Mouse (Mus musculus): ENCODE measurements at regions not wholly inside any gene's neighbourhood (a gene's known extent, or its start where the extent isn't known, plus 50 kb on each side); places are given as distances from the start of the nearest gene placed in this dataset.

DNA sequence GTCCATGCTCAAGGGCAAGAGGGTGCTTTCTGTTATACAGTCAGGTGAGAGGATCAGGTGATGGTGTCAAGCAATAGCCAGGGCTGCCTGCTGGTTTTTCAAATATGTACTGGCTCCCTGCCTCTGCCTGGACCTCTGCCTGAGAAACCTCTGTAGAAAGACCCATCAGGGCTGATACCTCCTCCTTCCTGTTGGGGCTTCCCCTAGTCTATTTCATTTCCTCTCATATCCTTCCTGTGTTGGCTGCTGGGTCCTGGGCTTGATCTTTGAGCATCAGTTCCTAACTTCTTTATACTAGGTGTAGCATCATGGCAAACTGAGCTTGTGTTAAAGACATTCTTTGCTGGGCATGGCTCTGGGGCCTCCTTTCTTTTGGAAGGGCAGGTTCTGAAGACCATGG, 89.5 kb downstream of the Tmem38b start:
- DNase-seq (ENCODE audit: low spot score): peak; percentile 51

DNA sequence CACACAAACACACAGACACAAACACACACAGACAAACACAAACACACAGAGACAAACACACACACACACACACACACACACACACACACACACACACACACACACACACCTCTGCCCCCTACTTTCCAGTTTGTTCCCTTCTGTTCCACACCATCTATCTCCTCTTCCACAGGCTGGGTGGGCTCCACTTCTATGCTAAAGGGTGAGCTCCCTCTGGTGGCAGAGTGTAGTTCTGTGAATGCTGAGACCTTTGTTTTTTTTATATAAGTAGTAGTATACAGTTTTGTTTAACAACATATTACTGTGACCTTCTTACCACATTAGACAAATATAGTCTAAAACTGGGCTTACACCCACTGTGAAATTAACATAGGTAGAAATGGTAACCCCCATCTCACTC, 93.3 kb downstream of the Tmem38b start:
- DNase-seq (ENCODE audit: low spot score): peak; percentile 37

DNA sequence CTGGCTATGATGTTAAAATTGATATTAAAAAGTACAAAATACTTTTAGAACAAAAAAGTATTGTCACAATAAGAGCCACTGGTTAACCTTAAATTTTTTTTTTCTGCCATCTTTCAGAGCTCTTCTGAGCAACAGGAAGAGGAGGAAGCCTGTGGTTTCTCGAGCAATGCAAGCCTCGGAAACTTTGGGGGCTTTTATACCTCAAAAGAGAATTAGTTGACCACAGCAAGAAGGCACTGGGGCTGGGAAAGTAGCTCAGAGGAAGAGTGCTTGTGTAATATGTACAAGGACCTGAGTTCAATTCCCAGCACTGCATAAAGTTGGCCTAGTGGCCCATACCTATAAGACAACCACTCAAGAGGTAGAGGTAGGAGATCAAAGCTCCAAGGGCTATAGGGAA, 94.7 kb downstream of the Tmem38b start:
- DNase-seq (ENCODE audit: low spot score): peak; percentile 38

DNA sequence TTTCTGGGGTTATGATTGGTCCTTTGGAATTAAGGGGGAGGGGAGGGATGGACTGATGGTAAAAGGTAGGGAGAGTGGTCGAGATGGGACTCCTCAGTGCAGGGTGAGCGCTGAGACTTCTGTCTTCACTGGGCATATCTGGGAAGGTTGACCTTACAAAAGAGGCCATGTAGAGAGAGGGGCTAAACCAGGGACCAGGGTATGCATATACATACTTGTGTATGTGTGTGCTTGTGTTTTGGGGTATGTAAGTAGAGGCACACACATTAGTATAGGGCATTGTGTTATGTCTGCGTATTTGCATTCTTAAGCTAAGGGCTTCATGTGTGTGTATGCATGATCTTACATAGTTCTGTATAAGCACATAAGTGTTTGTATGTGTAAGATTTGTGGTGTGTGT, 105.2 kb downstream of the Tmem38b start:
- DNase-seq (ENCODE audit: low spot score): no peak

DNA sequence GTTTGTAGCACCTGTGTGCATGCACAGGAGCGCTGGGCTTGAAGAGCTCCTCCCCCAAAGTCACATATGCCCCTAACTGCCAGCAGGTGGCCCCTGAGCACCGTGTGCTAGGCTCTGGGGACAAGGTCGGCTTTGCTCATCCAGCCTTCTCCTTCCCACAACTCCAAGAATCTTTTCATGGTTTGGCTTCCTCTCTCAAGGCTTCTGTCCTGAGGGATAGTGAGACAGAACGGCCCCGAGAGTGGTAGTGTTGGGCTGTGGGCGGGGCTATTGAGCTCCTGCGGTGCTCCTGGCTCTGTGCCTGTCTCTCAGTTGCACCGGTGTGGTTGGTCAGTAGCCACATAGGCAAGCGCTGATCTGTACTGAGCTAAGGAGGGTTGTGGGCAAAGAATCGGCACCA, 105.7 kb downstream of the Tmem38b start:
- DNase-seq (ENCODE audit: low spot score): no peak

DNA sequence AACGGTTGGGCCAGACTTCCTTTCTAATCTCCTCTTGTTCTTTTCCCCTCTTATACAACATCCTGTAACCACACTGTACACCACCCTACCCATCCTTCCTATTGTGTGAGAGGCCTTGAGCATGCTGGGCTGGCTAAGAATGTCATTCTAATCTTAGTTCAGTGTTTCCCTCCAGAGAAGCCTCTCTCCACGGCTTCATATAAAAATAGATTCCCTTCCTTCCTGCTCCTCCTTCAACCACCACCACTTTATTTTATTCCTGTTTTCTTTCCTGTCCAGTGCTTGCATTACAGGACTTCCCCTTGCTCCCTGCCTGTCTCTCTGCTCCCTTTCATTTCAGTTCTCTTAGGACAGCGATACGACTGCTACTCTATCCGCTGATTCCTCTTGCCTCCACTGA, 109.5 kb downstream of the Tmem38b start:
- no peak for DNase-seq (ENCODE audit: low spot score)

DNA sequence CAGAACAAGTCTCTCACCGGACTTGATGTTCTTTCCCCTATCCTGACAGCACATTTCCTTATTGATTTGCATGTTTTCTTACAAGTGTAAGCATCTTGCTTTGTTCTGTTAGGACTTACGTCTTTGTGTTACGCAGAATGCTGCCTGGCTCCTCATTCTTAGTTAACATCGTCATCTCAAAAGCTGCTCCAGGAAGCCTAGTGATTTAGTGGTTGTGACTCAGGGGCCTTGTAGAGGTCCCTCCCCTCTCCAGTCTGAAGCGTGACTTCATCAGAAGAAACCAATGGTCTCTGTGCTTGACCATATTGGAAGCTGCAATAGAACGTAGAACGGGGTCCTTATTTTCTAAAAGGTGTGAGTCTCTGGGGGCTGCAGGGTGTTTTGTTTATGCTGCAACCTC, 122.9 kb downstream of the Tmem38b start:
- no peak for DNase-seq (ENCODE audit: low spot score)

DNA sequence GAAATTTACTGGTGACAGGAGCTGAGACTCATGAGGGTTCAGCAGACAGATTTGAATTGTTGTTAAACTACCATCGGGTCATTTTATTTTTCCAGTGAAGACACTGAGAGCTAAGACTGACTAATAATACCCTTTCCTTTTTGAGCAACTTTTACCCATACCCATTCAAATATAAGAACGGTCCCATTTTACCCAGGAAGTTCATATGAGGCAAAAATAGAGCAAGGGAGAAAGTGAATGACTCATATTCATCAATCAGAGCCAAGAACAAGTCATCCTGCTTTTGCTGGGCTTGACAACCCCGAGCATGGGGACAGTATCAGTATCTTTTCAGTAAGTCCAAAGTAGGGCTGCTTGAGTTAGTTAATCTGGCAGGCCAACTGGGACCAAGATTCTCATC, 123.3 kb downstream of the Tmem38b start:
- DNase-seq (ENCODE audit: low spot score): no peak

DNA sequence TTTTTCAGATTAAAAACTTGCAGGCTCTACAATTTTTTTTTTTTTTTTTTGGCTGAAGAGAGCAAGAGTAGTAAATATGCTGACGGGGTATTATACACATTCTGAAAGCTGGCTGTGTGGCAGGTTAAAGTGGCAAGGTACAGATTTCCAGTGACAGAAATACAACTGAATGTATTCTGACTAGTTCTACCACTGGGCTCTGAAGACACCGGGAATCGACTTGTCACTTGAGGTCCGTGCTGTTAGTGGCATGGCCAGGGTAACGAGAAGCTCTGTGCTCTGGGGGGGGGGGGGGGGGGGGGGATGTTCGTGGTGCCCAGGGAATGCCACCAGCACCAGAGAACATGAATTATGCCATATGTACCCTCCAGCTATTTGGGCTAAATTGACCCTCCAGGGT, 124.7 kb downstream of the Tmem38b start:
- no peak for DNase-seq (ENCODE audit: low spot score)

DNA sequence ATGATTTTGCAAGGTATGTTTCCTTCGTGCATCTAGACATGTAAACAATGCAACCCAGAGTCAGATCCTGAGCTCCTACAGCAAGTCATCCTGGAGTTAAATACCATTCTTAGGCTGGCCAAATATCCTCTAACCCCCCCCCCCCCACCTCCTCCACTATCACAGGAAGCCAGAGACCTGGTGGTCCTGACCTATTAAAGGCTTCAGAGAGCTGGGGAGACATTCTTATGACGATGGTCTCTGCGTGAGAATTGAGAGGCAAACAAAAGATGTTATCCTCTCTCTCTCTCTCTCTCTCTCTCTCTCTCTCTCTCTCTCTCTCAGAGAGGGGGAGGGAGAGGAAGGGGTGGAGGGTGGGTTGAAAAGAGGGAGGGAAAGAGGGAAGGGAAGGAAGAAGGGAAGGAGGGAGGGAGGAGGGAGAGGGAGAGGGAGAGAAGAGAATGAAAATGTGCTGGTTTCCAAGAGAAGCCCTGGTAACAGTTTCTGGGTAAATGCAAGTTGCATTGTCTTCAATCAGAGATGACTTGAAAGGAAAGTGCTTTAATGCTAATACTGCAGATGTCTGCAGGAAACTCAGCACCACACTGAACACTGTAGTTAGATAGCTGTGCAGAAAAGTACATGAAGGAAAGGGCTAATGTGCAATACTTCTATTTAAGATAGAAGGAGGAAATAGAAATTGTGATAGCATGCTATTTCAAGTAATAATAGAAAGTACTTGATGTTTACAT, 125.3 kb downstream of the Tmem38b start:
- no peak for DNase-seq (ENCODE audit: low spot score)

DNA sequence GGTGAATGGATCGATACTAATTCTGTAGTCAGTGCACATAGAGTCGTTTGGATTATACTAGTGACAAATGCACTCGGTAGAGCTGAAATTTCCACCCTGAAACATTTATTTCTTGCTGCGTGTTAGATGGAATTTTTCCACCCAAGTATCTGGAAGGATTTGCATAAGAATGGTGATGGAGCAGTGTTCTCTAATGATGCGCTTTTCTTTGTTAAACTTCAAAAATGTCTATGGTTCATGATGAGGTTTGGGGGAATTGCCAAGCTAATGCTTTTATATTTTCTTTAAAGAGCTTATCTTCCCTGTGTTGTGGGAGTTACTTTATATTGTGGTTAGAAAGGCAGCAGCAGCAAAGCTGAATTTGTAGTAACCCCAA, 125.9 kb downstream of the Tmem38b start:
- no peak for DNase-seq (ENCODE audit: low spot score)

DNA sequence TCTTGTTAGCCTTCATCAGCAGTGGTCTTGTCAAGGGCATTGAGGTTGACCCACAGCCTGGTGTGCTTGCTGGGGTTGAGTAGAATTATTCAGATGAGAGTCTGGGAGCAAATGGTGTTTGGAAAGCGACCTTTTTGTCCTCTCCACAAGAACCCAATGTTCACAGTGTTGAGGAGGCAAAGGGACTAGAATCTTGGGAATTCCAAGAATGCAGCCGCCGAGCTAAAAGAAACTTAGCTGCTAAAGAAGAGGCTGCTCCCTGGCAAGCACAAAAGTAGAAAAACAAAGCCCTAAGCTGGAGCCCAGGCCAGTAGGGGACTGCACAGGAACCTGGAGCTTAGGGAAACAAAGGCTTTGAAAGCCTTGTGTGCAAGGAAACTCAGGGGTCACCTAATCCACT, 126.4 kb downstream of the Tmem38b start:
- no peak for DNase-seq (ENCODE audit: low spot score)

DNA sequence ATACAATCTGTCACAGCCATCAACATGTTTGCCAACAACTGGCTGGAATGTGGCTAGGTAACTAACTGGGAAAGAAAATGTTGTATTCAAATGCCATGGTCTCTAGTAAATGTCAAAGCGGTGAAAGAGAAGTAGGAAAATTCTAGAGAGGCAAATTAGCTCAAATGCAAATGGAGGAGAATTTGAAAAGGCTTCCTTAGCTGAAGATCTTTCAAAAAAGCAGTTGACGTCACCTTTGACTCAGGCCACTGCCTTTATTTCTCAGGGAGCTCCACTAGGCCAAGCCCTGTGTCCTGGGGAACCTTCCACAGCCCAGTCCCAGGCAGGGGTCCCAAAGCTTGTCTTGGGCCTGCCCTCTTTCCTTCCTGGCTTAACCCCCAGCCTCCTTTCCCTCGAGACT, 136.6 kb downstream of the Tmem38b start:
- no peak for DNase-seq (ENCODE audit: low spot score)

DNA sequence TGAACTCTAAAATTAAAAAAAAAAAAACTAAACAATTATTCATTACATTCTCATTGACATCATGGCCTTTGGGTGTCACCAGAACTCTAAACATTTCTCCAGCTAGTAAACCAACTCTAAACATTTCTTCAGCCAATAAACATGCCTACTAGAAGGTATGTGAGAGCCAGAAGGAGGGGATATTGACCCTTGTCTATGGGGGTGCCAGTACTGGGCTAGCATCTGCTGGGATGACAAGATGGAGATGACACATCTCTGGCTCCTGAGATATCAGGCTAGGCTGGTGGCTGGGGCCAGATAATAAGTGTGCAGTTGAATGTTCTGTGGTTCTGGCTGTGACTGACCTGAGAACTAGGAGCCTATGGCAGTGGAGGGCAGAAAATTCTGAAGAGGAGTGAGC, 144.6 kb downstream of the Tmem38b start:
- DNase-seq (ENCODE audit: low spot score): no peak

DNA sequence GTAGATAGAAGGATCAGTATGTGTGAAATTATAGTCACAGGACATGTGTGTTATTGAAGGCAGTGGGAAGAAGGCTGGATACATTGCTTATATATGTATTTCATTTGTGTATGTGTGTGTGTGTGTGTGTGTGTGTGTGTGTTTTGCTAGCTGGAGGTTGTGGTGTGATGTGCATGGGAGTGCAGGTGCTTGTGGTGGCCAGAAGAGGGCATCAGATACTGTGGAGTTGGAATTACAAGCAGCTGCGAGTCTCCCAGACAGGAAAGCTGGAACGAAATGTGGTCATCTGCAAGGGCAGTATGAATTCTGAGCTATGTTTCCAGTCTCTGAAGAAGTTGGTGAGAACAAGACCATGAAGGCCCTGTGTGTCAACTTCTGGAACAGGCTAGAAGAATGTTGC, 145.1 kb downstream of the Tmem38b start:
- no peak for DNase-seq (ENCODE audit: low spot score)

DNA sequence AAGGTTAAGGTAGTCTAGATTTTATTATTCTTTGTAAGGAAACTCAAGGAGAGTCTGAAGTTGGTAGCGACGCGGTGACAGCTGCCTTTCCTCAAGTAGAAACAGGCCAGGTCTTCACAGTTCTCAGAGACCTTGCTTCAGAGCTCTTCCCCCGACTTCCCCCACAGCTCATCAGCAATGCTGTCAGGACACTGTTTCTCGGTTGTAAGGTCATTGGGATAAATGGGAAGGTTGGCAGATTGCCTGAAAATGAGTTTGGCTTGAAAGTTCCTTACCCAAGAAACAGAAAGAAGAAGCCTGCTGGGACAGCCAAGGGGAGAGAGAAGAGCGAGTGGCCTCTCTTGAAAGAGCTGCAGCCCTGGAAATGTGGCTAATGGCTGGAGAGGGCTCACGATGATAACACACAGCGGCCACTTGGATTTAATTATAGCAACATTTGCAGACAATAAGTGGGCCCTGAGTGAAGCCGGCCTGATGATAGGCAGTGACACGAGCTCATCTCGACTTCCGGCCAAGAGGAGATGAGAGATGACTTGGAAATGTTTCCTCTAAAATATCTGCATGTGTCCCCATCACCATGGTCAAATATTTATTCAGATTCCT, 150.3 kb downstream of the Tmem38b start:
- DNase-seq (ENCODE audit: low spot score): no peak

DNA sequence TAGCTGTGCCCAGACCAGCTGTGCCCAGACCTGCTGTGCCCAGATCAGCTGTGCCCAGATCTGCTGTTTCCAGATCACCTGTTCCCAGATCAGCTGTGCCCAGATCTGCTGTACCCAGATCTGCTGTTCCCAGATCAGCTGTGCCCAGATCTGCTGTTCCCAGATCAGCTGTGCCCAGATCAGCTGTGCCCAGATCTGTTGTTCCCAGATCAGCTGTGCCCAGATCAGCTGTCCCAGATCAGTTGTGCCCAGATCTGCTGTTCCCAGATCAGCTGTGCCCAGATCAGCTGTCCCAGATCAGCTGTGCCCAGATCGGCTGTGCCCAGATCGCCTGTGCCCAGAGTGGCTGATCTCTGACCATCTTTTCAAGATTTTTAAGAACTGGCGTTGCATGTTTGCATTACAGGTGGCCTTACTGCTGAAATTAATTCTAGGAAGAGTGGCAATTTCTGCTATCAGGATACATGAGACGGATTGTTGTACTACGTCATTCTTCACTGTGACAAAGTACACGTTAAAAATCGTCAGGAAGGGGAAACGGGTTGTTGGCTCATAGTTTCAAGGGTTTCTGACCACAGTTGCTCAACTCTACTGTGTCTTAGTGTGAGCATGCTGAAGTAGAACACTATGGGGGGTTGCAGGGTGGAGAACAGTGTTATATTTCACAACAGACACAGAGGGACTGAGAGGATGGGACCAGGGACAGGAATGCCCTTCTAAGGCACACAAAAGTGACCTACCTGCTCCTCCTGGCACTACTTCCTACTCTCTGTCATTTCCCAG, 160.9 kb downstream of the Tmem38b start:
- DNase-seq (ENCODE audit: low spot score): no peak

DNA sequence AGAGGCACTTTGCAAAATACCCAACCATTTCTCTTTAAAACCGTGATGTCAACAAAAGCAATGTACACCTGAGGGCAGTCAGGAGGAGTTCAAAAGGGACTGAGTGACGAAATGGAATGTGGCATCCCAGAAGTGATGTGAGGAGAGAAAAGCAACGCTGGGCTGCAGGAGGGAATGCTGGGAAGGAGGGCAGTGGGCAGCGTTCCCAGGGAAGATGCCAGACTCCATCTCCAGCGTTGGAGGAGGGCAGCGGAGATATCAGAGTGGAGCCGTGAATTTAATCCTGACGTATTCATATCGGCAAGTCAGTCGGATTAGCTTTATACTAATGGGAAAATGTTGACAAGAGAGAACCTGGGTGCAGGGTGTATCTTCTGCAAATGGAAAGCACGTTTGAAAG, 161.7 kb downstream of the Tmem38b start:
- DNase-seq (ENCODE audit: low spot score): no peak

DNA sequence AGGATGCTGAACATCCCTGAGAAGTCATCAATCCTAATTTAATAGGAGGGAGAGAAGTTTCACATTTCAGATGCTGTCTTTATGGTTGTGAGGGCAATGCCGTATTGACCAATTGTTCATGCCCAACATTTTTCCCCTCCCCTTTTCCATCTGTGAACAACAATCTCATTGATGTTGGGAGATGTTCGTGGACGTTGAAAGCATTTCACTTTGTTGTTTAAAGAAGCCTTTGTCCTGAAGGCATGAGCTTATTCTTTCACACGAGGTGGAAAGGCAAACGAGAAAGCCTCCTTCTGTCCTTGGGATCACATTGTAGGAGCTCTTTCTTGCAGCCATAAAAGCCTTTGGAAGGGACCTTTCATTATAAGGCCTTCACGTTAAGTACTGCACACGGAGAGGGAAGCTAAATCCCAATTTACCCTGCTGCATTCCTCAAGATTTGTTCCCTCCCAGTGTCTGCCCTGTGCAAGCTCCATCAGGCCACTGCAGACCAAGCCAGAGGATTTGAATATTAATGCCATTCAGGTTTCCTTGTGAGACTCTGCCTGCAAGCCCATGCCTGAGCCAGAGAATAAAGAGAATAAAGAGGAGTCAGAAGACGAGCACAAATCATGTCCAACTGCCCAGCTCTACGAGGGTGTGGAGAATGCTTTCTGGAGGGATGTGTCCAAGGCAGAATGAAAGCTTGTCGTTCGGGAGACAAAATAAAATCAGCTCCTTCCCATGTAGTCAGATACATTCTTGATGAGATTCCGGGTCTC, 195.4 kb downstream of the Tmem38b start:
- no peak for DNase-seq (ENCODE audit: low spot score)

DNA sequence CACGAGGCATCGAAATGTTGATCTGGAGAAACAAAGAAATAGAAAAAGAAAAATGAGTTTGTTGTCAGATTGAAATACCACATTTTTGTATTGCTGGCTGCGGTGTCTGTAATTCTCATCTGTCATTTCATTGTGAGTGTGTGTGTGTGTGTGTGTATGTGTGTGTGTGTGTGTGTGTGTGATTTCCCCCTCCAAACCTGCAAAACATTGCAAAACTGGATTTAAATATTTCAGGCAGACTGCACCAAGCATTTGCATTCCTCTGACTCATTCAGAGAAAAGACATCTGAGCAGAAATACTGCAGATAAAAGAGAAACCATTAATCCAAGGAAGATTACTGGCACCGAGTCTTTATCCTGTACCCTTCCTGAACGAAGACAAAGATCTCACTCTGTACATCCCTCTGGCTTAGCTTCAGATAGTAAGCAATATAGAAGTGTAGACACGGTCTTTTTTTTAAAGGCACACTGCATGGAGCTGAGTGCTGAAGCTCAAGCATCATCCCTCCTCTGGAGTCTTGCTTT, 196.1 kb downstream of the Tmem38b start:
- no peak for DNase-seq (ENCODE audit: low spot score)

DNA sequence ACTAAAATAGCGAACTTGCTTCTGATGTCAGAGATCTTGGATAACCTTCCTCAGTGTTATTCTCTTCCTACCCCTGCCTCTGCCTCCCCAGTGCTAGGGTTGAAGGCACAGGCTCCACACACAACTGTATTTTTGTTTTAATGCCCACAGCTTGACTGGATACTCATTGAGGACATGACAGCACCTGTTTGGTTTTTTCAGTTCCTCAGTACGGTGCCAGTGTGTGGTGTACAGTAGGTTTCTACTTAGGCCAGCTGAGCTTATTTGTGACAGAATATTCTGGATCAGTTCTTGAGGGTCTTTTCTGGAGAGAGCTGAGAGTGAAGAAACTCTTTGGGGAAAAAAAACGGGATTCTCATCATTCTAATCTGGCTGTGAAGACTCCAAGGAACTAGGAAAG, 201.1 kb downstream of the Tmem38b start:
- DNase-seq (ENCODE audit: low spot score): no peak

DNA sequence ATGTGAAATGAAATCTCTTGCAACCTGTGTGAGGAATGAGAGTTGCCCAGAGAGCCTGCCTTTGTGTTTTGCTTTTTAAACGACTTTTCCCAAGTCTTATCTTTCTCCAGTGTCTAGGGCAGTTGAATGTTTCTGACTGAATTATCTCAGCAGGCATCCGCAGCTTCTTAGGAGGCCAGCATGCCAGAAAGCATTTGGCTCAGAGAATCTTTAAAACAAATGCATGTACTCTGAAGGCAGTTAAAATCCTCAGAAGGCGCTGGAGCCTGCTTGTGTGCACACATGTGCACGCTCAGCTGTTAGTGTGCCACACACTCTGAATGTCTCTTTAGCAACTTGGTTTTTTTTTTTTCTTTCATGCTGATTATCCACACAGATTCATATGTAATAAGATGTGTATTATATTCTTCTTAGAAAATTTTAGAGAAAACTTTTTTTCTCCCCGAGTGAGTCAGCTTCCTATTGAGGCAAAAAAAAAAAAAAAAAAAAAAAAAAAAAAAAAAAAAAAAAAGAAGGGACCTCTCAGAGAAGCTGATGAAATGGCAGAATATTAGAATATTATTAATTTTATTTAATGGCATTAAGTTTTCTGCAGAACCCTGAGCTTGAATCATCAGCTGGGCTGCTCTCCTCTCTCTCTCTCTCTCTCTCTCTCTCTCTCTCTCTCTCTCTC, 201.9 kb downstream of the Tmem38b start:
- DNase-seq (ENCODE audit: low spot score): no peak
